Mouse (Mus musculus) ES-E14 (cell line): ENCODE data around the gene Cyp20a1.

ENCODE experiments used
- CHD2 ChIP-seq: IDR thresholded peaks from 2 replicates; pipeline ENCODE4 v1.6.1; 2014; ENCODE audit warnings: mild to moderate bottlenecking, low read depth, low read length, inconsistent platforms
- ZC3H11A ChIP-seq: IDR thresholded peaks from 2 replicates; pipeline ENCODE4 v1.6.1; 2012; ENCODE audit warnings: low read depth, mild to moderate bottlenecking, inconsistent platforms, low read length, borderline replicate concordance

DNA sequence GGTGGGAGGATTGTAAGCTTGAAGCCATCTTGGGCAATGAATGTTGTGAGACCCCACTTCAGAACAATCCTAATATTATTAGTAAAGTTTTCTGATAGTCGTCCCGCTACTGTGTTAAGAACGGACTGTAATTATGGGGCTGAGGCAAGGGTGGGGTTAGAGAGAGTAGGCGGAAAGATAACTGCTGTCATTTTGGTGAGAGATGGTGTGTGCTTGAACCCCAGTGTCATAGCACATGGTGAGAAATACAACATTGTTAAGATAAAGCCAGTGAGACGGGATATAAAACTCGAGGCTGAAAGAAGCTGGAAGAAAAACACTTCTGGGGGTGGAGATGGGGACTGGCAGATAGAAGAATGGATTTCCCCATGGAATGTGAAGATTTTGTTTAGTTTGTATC lies 1.5 kb downstream of the Cyp20a1 start:
- TF ChIP-seq ZC3H11A (no peak), CHD2 (no peak)
